Mouse (Mus musculus) forebrain, embryonic 16.5 days (tissue): ENCODE data around the gene Lurap1. TPM values are rescaled to one million over a fixed set of nuclear protein-coding genes. Genes with fewer than 3 reads are reported as not detected.

ENCODE experiments used
- ATAC-seq: fragments of 200-750 bp; cut with Nextera tagmentation; 2 replicates; pipeline ENCODE4 v1.8.0; 2017; ENCODE audit warnings: mild to moderate bottlenecking, moderate library complexity
- H3K27ac ChIP-seq: fragments of 300-500 bp; sonication (generic); 2 replicates; pipeline ENCODE4 v1.5.1; 2014; ENCODE audit warnings: low read length, control low read depth
- H3K27me3 ChIP-seq: fragments of 300-500 bp; sonication (generic); replicated peaks from 2 replicates; pipeline ENCODE4 v1.6.1; 2014; ENCODE audit warnings: low read length; ENCODE audit not compliant: control insufficient read depth, insufficient read depth
- H3K36me3 ChIP-seq: fragments of 300-500 bp; sonication (generic); 2 replicates; pipeline ENCODE4 v1.6.1; 2014; ENCODE audit not compliant: control insufficient read depth, insufficient read depth
- H3K4me1 ChIP-seq: fragments of 300-500 bp; sonication (generic); replicated peaks from 2 replicates; pipeline ENCODE4 v1.6.1; 2014; ENCODE audit warnings: low read length; ENCODE audit not compliant: control insufficient read depth, insufficient read depth
- H3K4me2 ChIP-seq: fragments of 300-500 bp; sonication (generic); 2 replicates; pipeline ENCODE4 v1.6.1; 2014; ENCODE audit warnings: mild to moderate bottlenecking, low read length, control low read depth
- H3K4me3 ChIP-seq: fragments of 300-500 bp; sonication (generic); replicated peaks from 2 replicates; pipeline ENCODE4 v1.5.1; 2014; ENCODE audit warnings: mild to moderate bottlenecking, low read length, control low read depth
- H3K9ac ChIP-seq: fragments of 300-500 bp; sonication (generic); replicated peaks from 2 replicates; pipeline ENCODE4 v1.6.1; 2014; ENCODE audit warnings: low read depth, low read length, control low read depth
- H3K9me3 ChIP-seq: fragments of 300-500 bp; sonication (generic); 2 replicates; pipeline ENCODE4 v1.6.1; 2016; ENCODE audit warnings: low read length; ENCODE audit not compliant: control insufficient read depth
- WGBS: fragments of 180-500 bp; shearing (Covaris S2); extraction: QIAGEN DNeasy Blood & Tissue Kit; methylation state at CpG from one replicate; pipeline ENCODE4 v1.1.7; 2014; 5-methylcytosine and 5-hydroxymethylcytosine counted together
- polyA plus RNA-seq: library from polyadenylated mRNA; unstranded; fragments of >200 nt; fragmentation: Nextera tagmentation; extraction: Ambion mirVana; gene quantifications from 2 replicates; pipeline ENCODE4 v1.2.1, GENCODE M21; 2015

Lurap1 gene
- polyA plus RNA-seq, 1 experiment from 2014 or later, result 2.6 TPM

DNA sequence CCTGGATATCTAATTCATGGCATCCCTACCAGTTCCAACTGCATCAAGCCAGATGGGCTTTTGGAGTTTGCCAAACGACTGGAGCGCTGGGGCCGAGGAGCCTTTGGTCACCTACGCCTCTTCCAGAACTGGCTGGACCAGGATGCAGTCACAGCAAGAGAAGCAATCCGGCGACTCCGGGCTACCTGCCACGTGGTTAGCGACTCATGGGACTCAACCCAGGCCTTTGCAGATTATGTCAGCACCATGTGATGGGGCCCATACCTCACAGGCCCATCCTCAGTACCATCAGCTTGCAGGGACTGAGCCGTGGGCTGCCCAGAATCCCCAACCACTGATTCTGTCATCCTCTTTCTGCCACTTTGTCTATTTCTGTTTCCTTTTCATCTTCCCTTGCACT is 54.8 kb downstream of the Lurap1 start:
- no peak overlapping the region for H3K4me3 ChIP-seq
- WGBS, result 90% methylated on average over 10 of the region's 10 CpGs
- no peak overlapping the region for H3K9ac ChIP-seq
- H3K9me3 ChIP-seq, result no peaks in the 10 kb centered on the region
- peaks cover 49% of the 10 kb centered on the region for H3K36me3 ChIP-seq
- H3K27me3 ChIP-seq, result no peaks in the 10 kb centered on the region
- ATAC-seq, result no peak
- H3K4me1 ChIP-seq, result no peaks in the 10 kb centered on the region
- H3K27ac ChIP-seq, result no peak overlapping the region
- H3K4me2 ChIP-seq, result no peak overlapping the region

DNA sequence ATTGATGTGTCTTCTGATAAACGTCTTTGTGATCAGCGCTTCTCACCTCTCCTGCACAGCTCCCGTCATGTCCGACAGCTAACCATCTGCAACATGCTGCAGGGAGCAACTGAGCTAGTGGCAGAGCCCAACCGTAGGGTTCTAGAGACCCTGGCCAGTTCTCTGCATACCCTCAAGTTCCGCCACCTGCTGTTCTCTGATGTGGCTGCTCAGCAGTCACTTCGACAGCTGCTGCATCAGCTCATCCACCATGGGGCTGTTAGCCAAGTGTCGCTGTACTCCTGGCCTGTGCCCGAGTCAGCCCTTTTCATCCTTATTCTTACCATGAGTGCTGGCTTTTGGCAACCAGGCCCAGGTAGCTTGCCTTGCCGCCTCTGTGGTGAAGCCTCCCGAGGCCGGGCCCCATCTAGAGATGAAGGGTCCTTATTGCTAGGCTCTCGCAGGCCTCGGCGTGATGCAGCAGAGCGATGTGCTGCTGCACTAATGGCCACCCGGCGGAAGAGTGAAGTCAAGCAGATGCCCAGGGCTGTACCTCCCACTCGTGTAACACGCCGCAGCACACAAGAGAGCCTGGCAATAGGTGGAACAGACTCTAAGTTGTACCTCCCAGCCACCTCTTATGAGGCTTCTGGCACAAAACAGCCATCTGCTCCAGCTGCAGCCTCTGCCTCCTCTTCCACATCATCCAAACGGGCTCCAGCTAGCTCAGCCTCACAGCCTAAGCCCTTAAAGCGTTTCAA is 62.5 kb downstream of the Lurap1 start:
- Histone ChIP-seq H3K4me1 (no peaks in the 10 kb centered on the region), H3K4me2 (no peak overlapping the region), H3K27ac (no peak overlapping the region), H3K27me3 (no peaks in the 10 kb centered on the region), H3K9me3 (no peaks in the 10 kb centered on the region), H3K36me3 (peaks cover 42% of the 10 kb centered on the region), H3K4me3 (no peak overlapping the region), H3K9ac (no peak overlapping the region)
- no peak for ATAC-seq
- WGBS, result 89% methylated on average over 23 of the region's 23 CpGs

Other genes with a start within 250 kb of the Lurap1 start
- 0.10 TPM in 1 of 2 replicates, not detected in the other for gene Dmbx1, start 211.4 kb downstream of the Lurap1 start, polyA plus RNA-seq
- gene Faah, start 133.4 kb downstream of the Lurap1 start, polyA plus RNA-seq, result 12.7 and 17.1 TPM in 2 replicates
- 13.2 and 13.4 TPM in 2 replicates for gene Nsun4, start 97.5 kb downstream of the Lurap1 start, polyA plus RNA-seq
- 409 and 411 TPM in 2 replicates for gene Uqcrh, start 76.3 kb downstream of the Lurap1 start, polyA plus RNA-seq
- 67.0 and 71.0 TPM in 2 replicates for gene Lrrc41, start 76.1 kb downstream of the Lurap1 start, polyA plus RNA-seq
- gene Rad54l, start 27.6 kb downstream of the Lurap1 start, polyA plus RNA-seq, result 18.6 and 18.8 TPM in 2 replicates
- gene Pomgnt1, start 27.5 kb downstream of the Lurap1 start, polyA plus RNA-seq, result 61.5 and 67.3 TPM in 2 replicates
- gene Tspan1, start 16.3 kb upstream of the Lurap1 start, polyA plus RNA-seq, result 0.10 and 0.19 TPM in 2 replicates
- gene 1700042G07Rik, start 22.0 kb upstream of the Lurap1 start, polyA plus RNA-seq, result not detected in 2 replicates
- not detected in 2 replicates for gene Gm49337, start 22.0 kb upstream of the Lurap1 start, polyA plus RNA-seq
- 83.3 and 86.9 TPM in 2 replicates for gene Pik3r3, start 70.3 kb upstream of the Lurap1 start, polyA plus RNA-seq